Mouse (Mus musculus): Measurements from ENCODE around the gene Hmgb3. TPM values are rescaled to one million over a fixed set of nuclear protein-coding genes. Genes with fewer than 3 reads are reported as not detected.
A peak's percentile ranks its signal among the peaks of the same experiment; 100 is the strongest.

The Hmgb3 gene
- total and polyA plus RNA-seq, 3 experiments = 26.5 to 56.2 (median 40.6) TPM

DNA sequence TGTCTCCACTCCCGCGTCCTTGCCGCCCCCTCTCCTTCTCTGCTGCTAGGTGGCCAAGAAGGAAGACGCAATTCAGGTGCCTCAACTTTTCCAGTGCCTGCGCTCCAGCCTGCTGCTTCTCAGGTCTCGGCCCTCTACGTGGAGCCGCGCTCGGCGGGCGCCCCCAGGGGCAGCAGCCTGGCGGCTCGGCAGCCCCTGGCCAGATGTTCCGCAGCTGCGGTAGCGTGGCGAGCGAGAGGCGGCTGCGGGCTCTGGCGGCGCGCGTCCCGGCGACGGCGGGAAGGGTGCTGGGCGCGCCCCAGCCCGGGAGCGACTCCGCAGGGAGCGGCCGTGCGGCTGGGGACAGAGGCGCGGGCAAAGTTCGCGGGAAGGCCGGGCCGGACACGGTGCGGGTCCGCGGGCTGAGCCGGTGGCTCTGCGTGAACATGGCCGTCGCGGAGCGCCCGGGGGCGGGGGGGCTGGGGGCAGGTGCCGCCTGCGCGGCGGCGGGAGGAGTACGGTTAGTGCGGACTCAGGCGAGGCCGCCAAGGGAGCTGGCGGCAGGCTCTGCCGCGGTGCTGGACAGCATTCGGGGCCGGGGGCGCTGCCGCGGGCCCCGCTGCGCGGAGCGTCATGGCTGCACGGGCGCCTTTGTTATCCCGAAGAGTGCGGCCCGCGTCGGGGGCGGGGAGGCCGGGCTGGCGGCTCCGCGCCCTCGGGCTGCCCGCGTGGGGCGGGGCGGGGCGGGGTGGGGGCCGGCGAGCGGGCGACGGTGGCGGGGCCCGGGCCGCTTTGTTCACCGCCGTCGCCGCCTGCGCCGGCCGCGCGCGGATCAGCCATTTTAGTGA lies 610 bp downstream of the Hmgb3 start:
- Histone ChIP-seq H3K79me2 (replicated peaks; ENCODE audit: control insufficient read depth, extremely low read depth, insufficient read depth, poor library complexity, severe bottlenecking) (no peaks in the 10 kb centered on the region; the same call in 1 of the 2 replicates), H3K9ac (ENCODE audit: insufficient read depth, low read depth) (peak overlapping the region; percentile 85), H3K4me2 (ENCODE audit: insufficient read depth, low read depth, poor library complexity, severe bottlenecking) (peak overlapping the region; percentile 67; the same call in 1 of the 2 replicates), H3K9me3 (replicated peaks; ENCODE audit: low read length) (no peaks in the 10 kb centered on the region), H3K4me3 (replicated peaks in 1 of 3; ENCODE audit: low read depth in 2 of 3, low read length in 2 of 3, poor library complexity in 1 of 3) (peak overlapping the region; percentile 46 to 80 (median 65)), H3K27ac (ENCODE audit: insufficient read depth, low read depth) (peak overlapping the region; percentile 61), H3K27me3 (replicated peaks) (no peaks in the 10 kb centered on the region), H3K36me3 (replicated peaks in 1 of 2; ENCODE audit: control insufficient read depth in 1 of 2, insufficient read depth in 1 of 2, low read length in 1 of 2) (peaks cover 0 to 10% of the 10 kb centered on the region in 2 experiments), H3K4me1 (ENCODE audit: control insufficient read depth in 1 of 2, insufficient read depth in 2 of 2) (0 out of 4 replicates have a peak, but pooled peaks cover 0 to 3% of the 10 kb centered on the region in 2 experiments)
- DNase-seq (ENCODE audit: extremely low read depth) = no peak
- dilution Hi-C loops (cut with MboI; ENCODE audit: extremely low pct_ligation_motif_present, extremely low pct_unique_long_range_greater_than_20kb, low sequenced_read_pairs) = no loop called here
- 0 out of 2 replicates have a peak, but pooled peaks have one; percentile 51 for TF ChIP-seq UBTF (IDR thresholded peaks at IDR 0.05; ENCODE audit: low read depth, low read length)
- TF ChIP-seq MAFK (IDR thresholded peaks at IDR 0.05; ENCODE audit: insufficient replicate concordance, low read length) = no peak
- TF ChIP-seq EP300 (IDR thresholded peaks at IDR 0.05; ENCODE audit: low read length) = no peak
- no peak for TF ChIP-seq MAX (IDR thresholded peaks at IDR 0.05; ENCODE audit: low read length)
- TF ChIP-seq JUND (conservative IDR thresholded peaks at IDR 0.05; ENCODE audit: low read depth, low read length) = no peak
- TF ChIP-seq NRF1 (IDR thresholded peaks at IDR 0.05; ENCODE audit: low read depth, low read length) = no peak
- in situ Hi-C loops (cut with MboI; ENCODE audit: low pct_ligation_motif_present, low pct_unique_long_range_greater_than_20kb, low sequenced_read_pairs) = no loop called here

DNA sequence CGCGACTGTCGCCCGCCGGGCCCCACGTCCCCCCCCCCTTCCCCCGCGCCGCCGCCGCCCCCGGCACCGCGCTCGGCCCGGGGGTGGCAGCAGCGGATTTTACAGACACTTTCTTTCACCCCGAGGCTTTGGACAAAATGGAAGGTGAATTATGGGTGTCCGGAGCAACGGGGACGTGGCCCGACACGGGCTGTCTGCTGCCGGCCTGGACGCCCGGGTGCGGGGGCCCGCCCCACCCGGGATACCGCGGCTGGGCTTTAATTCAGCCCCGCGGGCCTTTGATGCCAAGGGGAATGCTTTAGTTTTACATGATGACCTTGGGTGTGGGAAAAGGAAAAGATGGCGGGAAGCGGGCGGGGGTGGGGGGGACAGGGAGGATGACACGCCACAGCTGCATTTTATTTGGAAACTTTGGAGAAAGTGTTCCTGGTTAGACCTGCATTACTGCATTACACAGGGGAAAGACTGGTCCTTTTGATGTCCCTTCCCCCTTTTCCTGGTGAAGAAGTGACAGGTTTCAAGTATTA lies 1.3 kb downstream of the Hmgb3 start:
- no peak for TF ChIP-seq SIN3A (IDR thresholded peaks at IDR 0.05; ENCODE audit: low read length)
- no peak for TF ChIP-seq MYC (IDR thresholded peaks at IDR 0.05; ENCODE audit: low read depth, low read length)
- TF ChIP-seq TCF12 (IDR thresholded peaks at IDR 0.05; ENCODE audit: low read depth, low read length) = no peak
- TF ChIP-seq USF1 (IDR thresholded peaks at IDR 0.05; ENCODE audit: low read depth, low read length) = no peak
- TF ChIP-seq KAT2A (IDR thresholded peaks at IDR 0.05; ENCODE audit: insufficient replicate concordance, low read length) = no peak
- no peak for TF ChIP-seq JUND (conservative IDR thresholded peaks at IDR 0.05; ENCODE audit: low read depth, low read length)
- Histone ChIP-seq H3K79me2 (replicated peaks; ENCODE audit: control insufficient read depth, extremely low read depth, insufficient read depth, poor library complexity, severe bottlenecking) (no peaks in the 10 kb centered on the region; the same call in 1 of the 2 replicates), H3K4me2 (ENCODE audit: insufficient read depth, low read depth, poor library complexity, severe bottlenecking) (peak overlapping the region; percentile 50; the same call in 1 of the 2 replicates), H3K9ac (ENCODE audit: insufficient read depth, low read depth) (peak overlapping the region; percentile 85), H3K27ac (ENCODE audit: insufficient read depth, low read depth) (no peak overlapping the region), H3K4me1 (ENCODE audit: control insufficient read depth in 1 of 2, insufficient read depth in 2 of 2) (0 out of 4 replicates have a peak, but pooled peaks cover 0 to 3% of the 10 kb centered on the region in 2 experiments), H3K9me3 (replicated peaks; ENCODE audit: low read length) (no peaks in the 10 kb centered on the region), H3K36me3 (replicated peaks in 1 of 2; ENCODE audit: control insufficient read depth in 1 of 2, insufficient read depth in 1 of 2, low read length in 1 of 2) (peaks cover 0 to 11% of the 10 kb centered on the region in 2 experiments), H3K4me3 (replicated peaks in 1 of 3; ENCODE audit: low read depth in 2 of 3, low read length in 2 of 3, poor library complexity in 1 of 3) (peak overlapping the region; percentile 40 to 80 (median 65)), H3K27me3 (replicated peaks) (no peaks in the 10 kb centered on the region)
- in situ Hi-C loops (cut with MboI; ENCODE audit: low pct_ligation_motif_present, low pct_unique_long_range_greater_than_20kb, low sequenced_read_pairs) = no loop called here
- DNase-seq (ENCODE audit: extremely low read depth) = no peak
- dilution Hi-C loops (cut with MboI; ENCODE audit: extremely low pct_ligation_motif_present, extremely low pct_unique_long_range_greater_than_20kb, low sequenced_read_pairs) = no loop called here
